In genomic region chr19:47153767-47154166, GRCm38 (mm10) we compare ENCODE assay signal across 42 mouse cellular contexts. TPM values are rescaled to one million over a fixed set of nuclear protein-coding genes. Genes with fewer than 3 reads are reported as not detected.
"Had no signal": no experiment of that assay in that cellular context is flagged by ENCODE, and none has a peak within 500 bp of the region (broad histone marks: within the 10 kb centered on the region; RNA-seq: fewer than 3 reads in every experiment).

No protein-coding gene starts in this region.

- H3K27me3 ChIP-seq: hindbrain, embryonic 13.5 days; hindbrain, embryonic 15.5 days had no signal

- H3K9me3 ChIP-seq: heart, embryonic 10.5 days; heart, embryonic 12.5 days; heart, embryonic 13.5 days; heart, embryonic 15.5 days; hindbrain, embryonic 10.5 days; hindbrain, embryonic 12.5 days; hindbrain, embryonic 13.5 days; hindbrain, embryonic 15.5 days; intestine, embryonic 15.5 days; kidney, embryonic 15.5 days had no signal

- DNase-seq: heart, postnatal 10 days; heart, postnatal 14 days; heart, postnatal 36 days; heart, postnatal 4 days; kidney, adult 11 months; kidney, adult 18-20 months; kidney, adult 2 months; kidney, adult 8-10 months; kidney, adult 9 months; kidney, postnatal 10 days; kidney, postnatal 14 days; kidney, postnatal 36 days; kidney, postnatal 4 days; layer of hippocampus, postnatal 36 days had no signal

- H3K27ac ChIP-seq: heart, embryonic 10.5 days; heart, embryonic 13.5 days; heart, embryonic 15.5 days; hindbrain, embryonic 10.5 days; hindbrain, embryonic 12.5 days; hindbrain, embryonic 13.5 days; hindbrain, embryonic 14.5 days; hindbrain, embryonic 15.5 days; hindbrain, postnatal 0 days; intestine, embryonic 15.5 days; kidney, embryonic 15.5 days; kidney, postnatal 0 days; layer of hippocampus, adult 2 months; left cerebral cortex, adult 2 months had no signal

- ATAC-seq: hindbrain, embryonic 16.5 days; hindbrain, postnatal 0 days; inflammation-experienced regulatory T-cells, adult 6 months; intestine, embryonic 15.5 days; intestine, embryonic 16.5 days; intestine, postnatal 0 days had no signal

- H3K4me2 ChIP-seq: heart, embryonic 11.5 days; heart, embryonic 12.5 days; heart, embryonic 13.5 days; heart, embryonic 15.5 days; hindbrain, embryonic 12.5 days; hindbrain, embryonic 13.5 days; hindbrain, embryonic 14.5 days; hindbrain, embryonic 15.5 days; intestine, embryonic 15.5 days; kidney, embryonic 15.5 days had no signal

- H3K4me1 ChIP-seq: hindbrain, embryonic 10.5 days; intestine, embryonic 15.5 days had no signal

- H3K36me3 ChIP-seq: heart, embryonic 10.5 days; heart, embryonic 12.5 days; heart, embryonic 13.5 days; heart, embryonic 15.5 days; hindbrain, embryonic 10.5 days; hindbrain, embryonic 12.5 days; hindbrain, embryonic 13.5 days; hindbrain, embryonic 15.5 days; intestine, embryonic 15.5 days; kidney, embryonic 15.5 days had no signal

- H3K9ac ChIP-seq: heart, embryonic 12.5 days; heart, embryonic 13.5 days; heart, embryonic 15.5 days; hindbrain, embryonic 12.5 days; hindbrain, embryonic 13.5 days; hindbrain, embryonic 14.5 days; hindbrain, embryonic 15.5 days; intestine, embryonic 15.5 days; kidney, embryonic 15.5 days had no signal

- H3K4me3 ChIP-seq: heart, embryonic 10.5 days; heart, embryonic 12.5 days; heart, embryonic 13.5 days; heart, embryonic 15.5 days; hindbrain, embryonic 10.5 days; hindbrain, embryonic 12.5 days; hindbrain, embryonic 13.5 days; hindbrain, embryonic 15.5 days; intestine, embryonic 15.5 days; kidney, embryonic 15.5 days; layer of hippocampus, adult 2 months; left cerebral cortex, adult 2 months had no signal

RNA-seq across cellular contexts. Expression of gene Calhm3, which starts 3.8 kb away (rescaled TPM):
- polyA plus RNA-seq: heart, embryonic 10.5 days; heart, embryonic 11.5 days; heart, embryonic 12.5 days; heart, embryonic 13.5 days; heart, embryonic 14.5 days; heart, embryonic 15.5 days; heart, embryonic 16.5 days; heart, postnatal 0 days; hindbrain, embryonic 10.5 days; hindbrain, embryonic 11.5 days; hindbrain, embryonic 12.5 days; hindbrain, embryonic 13.5 days; hindbrain, embryonic 14.5 days; hindbrain, embryonic 15.5 days; hindbrain, embryonic 16.5 days; hindbrain, postnatal 0 days; inflammation-experienced regulatory T-cells, adult 6 months; intestine, embryonic 14.5 days; kidney, adult 2 months; kidney, embryonic 14.5 days; kidney, embryonic 15.5 days; kidney, embryonic 16.5 days; kidney, postnatal 0 days; large intestine, adult 2 months had no signal

RNA-seq across cellular contexts. Expression of gene Calhm1, which starts 9.7 kb away (rescaled TPM):
- polyA plus RNA-seq: heart, embryonic 10.5 days; heart, embryonic 11.5 days; heart, embryonic 12.5 days; heart, embryonic 13.5 days; heart, embryonic 14.5 days; heart, embryonic 15.5 days; heart, embryonic 16.5 days; heart, postnatal 0 days; hindbrain, embryonic 10.5 days; hindbrain, embryonic 11.5 days; hindbrain, embryonic 12.5 days; hindbrain, embryonic 13.5 days; hindbrain, embryonic 14.5 days; hindbrain, embryonic 15.5 days; hindbrain, embryonic 16.5 days; hindbrain, postnatal 0 days; inflammation-experienced regulatory T-cells, adult 6 months; intestine, embryonic 14.5 days; intestine, embryonic 15.5 days; intestine, embryonic 16.5 days; intestine, postnatal 0 days; kidney, adult 2 months; kidney, embryonic 14.5 days; kidney, embryonic 15.5 days; kidney, embryonic 16.5 days; kidney, postnatal 0 days; large intestine, adult 2 months had no signal
